Mouse (Mus musculus) macrophage (primary cell): Measurements from ENCODE around the gene Srrm4. TPM values are rescaled to one million over a fixed set of nuclear protein-coding genes. Genes with fewer than 3 reads are reported as not detected.

Experiments used
- H3K27ac ChIP-seq: fragments of 350-480 bp; formaldehyde crosslinking; 2 replicates; pipeline ENCODE4 v1.9.0; 2021
- H3K36me3 ChIP-seq: fragments of 350-480 bp; formaldehyde crosslinking; 2 replicates; pipeline ENCODE4 v1.9.0; 2021; ENCODE audit errors: inconsistent target
- H3K4me3 ChIP-seq: fragments of 350-480 bp; formaldehyde crosslinking; 2 replicates; pipeline ENCODE4 v1.9.0; 2021; ENCODE audit errors: inconsistent target
- H3K79me2 ChIP-seq: fragments of 350-480 bp; formaldehyde crosslinking; 2 replicates; pipeline ENCODE4 v1.9.0; 2021; ENCODE audit errors: inconsistent target
- WGBS: methylation state at CpG from one replicate; pipeline ENCODE4 v1.1.7; 2026; ENCODE audit warnings: inconsistent platforms; ENCODE audit not compliant: missing documents; 5-methylcytosine and 5-hydroxymethylcytosine counted together
- polyA plus RNA-seq: library from polyadenylated mRNA; stranded (reverse); fragments of 250-400 nt; gene quantifications from 3 replicates; pipeline ENCODE4 v1.2.4, GENCODE M21; 2018; ENCODE audit warnings: inconsistent platforms
- total RNA-seq, 78 experiments: library from RNA; depleted of rRNA; stranded (reverse); fragments of 250-400 nt; gene quantifications; 1 replicate in 9 of 78; 2 replicates in 24 of 78; 3 replicates in 43 of 78; 4 replicates in 2 of 78; pipeline ENCODE4 v1.2.4; 2018; ENCODE audit warnings: inconsistent platforms in 56 of 78

Srrm4 gene
- total RNA-seq (2018; cell fraction: chromatin; rRNA removed) = not detected
- not detected for total RNA-seq (2018; cell fraction: cytosol; rRNA removed)
- total RNA-seq (2018; cell fraction: nucleus; rRNA removed) = not detected
- polyA plus RNA-seq = not detected in 3 replicates

GRCm38 (mm10) chr5:116591346-116592048 lies at the start of gene Srrm4:
Gene Srrm4 (minus strand): TSS chr5:116591817.
- no peaks in the 10 kb centered on the region for H3K79me2 ChIP-seq
- H3K36me3 ChIP-seq = no peaks in the 10 kb centered on the region
- WGBS = 5% methylated on average over 50 of the region's 53 CpGs
- no peak within 1 kb of the TSS for H3K4me3 ChIP-seq
- H3K27ac ChIP-seq = no peak within 1 kb of the TSS

- WGBS = 4% methylated on average over 11 of the region's 12 CpGs
- Histone ChIP-seq H3K36me3 (no peaks in the 10 kb centered on the region), H3K27ac (no peak overlapping the region), H3K79me2 (no peaks in the 10 kb centered on the region), H3K4me3 (no peak overlapping the region)
Observed at GRCm38 (mm10) chr5:116592801-116593430, 1.3 kb upstream of the Srrm4 start.

- Histone ChIP-seq H3K79me2 (no peaks in the 10 kb centered on the region), H3K27ac (no peak overlapping the region), H3K36me3 (no peaks in the 10 kb centered on the region), H3K4me3 (no peak overlapping the region)
- WGBS = 7% methylated on average over 32 of the region's 32 CpGs
Observed at GRCm38 (mm10) chr5:116592049-116592800, 608 bp upstream of the Srrm4 start.

- Histone ChIP-seq H3K79me2 (no peaks in the 10 kb centered on the region), H3K27ac (no peak overlapping the region), H3K36me3 (no peaks in the 10 kb centered on the region), H3K4me3 (no peak overlapping the region)
- 9% methylated on average over 10 of the region's 10 CpGs for WGBS
Observed at GRCm38 (mm10) chr5:116590698-116591097, 919 bp downstream of the Srrm4 start.

- 80% methylated on average over 8 of the region's 8 CpGs for WGBS
- H3K27ac ChIP-seq = no peak overlapping the region
- H3K79me2 ChIP-seq = no peaks in the 10 kb centered on the region
- H3K4me3 ChIP-seq = no peak overlapping the region
- H3K36me3 ChIP-seq = no peaks in the 10 kb centered on the region
Observed at GRCm38 (mm10) chr5:116589631-116590030, 2.0 kb downstream of the Srrm4 start.

- H3K79me2 ChIP-seq = no peaks in the 10 kb centered on the region
- no peaks in the 10 kb centered on the region for H3K36me3 ChIP-seq
- no peak overlapping the region for H3K4me3 ChIP-seq
- WGBS = 67% methylated on average over 10 of the region's 10 CpGs
- no peak overlapping the region for H3K27ac ChIP-seq
Observed at GRCm38 (mm10) chr5:116588836-116589235, 2.8 kb downstream of the Srrm4 start.

- H3K27ac ChIP-seq = no peak overlapping the region
- no peak overlapping the region for H3K4me3 ChIP-seq
- H3K79me2 ChIP-seq = no peaks in the 10 kb centered on the region
- WGBS = 80% methylated on average over 8 of the region's 8 CpGs
- no peaks in the 10 kb centered on the region for H3K36me3 ChIP-seq
Observed at GRCm38 (mm10) chr5:116579533-116579932, 12.1 kb downstream of the Srrm4 start.

- H3K4me3 ChIP-seq = no peak overlapping the region
- WGBS = 76% methylated on average over 5 of the region's 5 CpGs
Observed at GRCm38 (mm10) chr5:116577082-116577481, 14.5 kb downstream of the Srrm4 start.

GRCm38 (mm10) chr5:116573307-116573706 lies 18.3 kb downstream of the Srrm4 start:
- Histone ChIP-seq H3K36me3 (no peaks in the 10 kb centered on the region), H3K79me2 (no peaks in the 10 kb centered on the region), H3K4me3 (no peak overlapping the region), H3K27ac (no peak overlapping the region)
- 52% methylated on average over 9 of the region's 9 CpGs for WGBS

More at GRCm38 (mm10) chr5:116577082-116577481, 14.5 kb downstream of the Srrm4 start:
- Histone ChIP-seq H3K27ac (no peak overlapping the region), H3K79me2 (no peaks in the 10 kb centered on the region), H3K36me3 (no peaks in the 10 kb centered on the region)

- Histone ChIP-seq H3K36me3 (no peaks in the 10 kb centered on the region), H3K4me3 (no peak overlapping the region), H3K27ac (no peak overlapping the region), H3K79me2 (no peaks in the 10 kb centered on the region)
- WGBS = 61% methylated on average over 1 of the region's 5 CpGs
Observed at GRCm38 (mm10) chr5:116571936-116572335, 19.7 kb downstream of the Srrm4 start.

- 24% methylated on average over 22 of the region's 22 CpGs for WGBS
- no peak overlapping the region for H3K27ac ChIP-seq
- no peak overlapping the region for H3K4me3 ChIP-seq
- no peaks in the 10 kb centered on the region for H3K79me2 ChIP-seq
- H3K36me3 ChIP-seq = no peaks in the 10 kb centered on the region
Observed at GRCm38 (mm10) chr5:116571232-116571861, 20.3 kb downstream of the Srrm4 start.

- H3K36me3 ChIP-seq = no peaks in the 10 kb centered on the region
- WGBS = 77% methylated on average over 6 of the region's 7 CpGs
- H3K79me2 ChIP-seq = no peaks in the 10 kb centered on the region
- no peak overlapping the region for H3K27ac ChIP-seq
- H3K4me3 ChIP-seq = no peak overlapping the region
Observed at GRCm38 (mm10) chr5:116570566-116570965, 21.1 kb downstream of the Srrm4 start.

- H3K79me2 ChIP-seq = no peaks in the 10 kb centered on the region
- H3K4me3 ChIP-seq = no peak overlapping the region
- H3K27ac ChIP-seq = no peak overlapping the region
- H3K36me3 ChIP-seq = no peaks in the 10 kb centered on the region
- 16% methylated on average over 9 of the region's 9 CpGs for WGBS
Observed at GRCm38 (mm10) chr5:116569629-116570028, 22.0 kb downstream of the Srrm4 start.

GRCm38 (mm10) chr5:116568050-116568449 lies 23.6 kb downstream of the Srrm4 start:
- 90% methylated on average over 2 of the region's 2 CpGs for WGBS
- Histone ChIP-seq H3K4me3 (no peak overlapping the region), H3K27ac (no peak overlapping the region), H3K79me2 (no peaks in the 10 kb centered on the region), H3K36me3 (no peaks in the 10 kb centered on the region)
